Mouse (Mus musculus): ENCODE measurements around the gene Rdh19.

- TF ChIP-seq CTCF (IDR thresholded peaks at IDR 0.05 in 2 of 3, conservative IDR thresholded peaks at IDR 0.05 in 1 of 3; ENCODE audit: control insufficient read depth in 1 of 3, insufficient read depth in 1 of 3, low read depth in 2 of 3, low read length in 3 of 3, poor library complexity in 1 of 3, severe bottlenecking in 1 of 3) (no peak), NRF1 (IDR thresholded peaks at IDR 0.05; ENCODE audit: insufficient read depth, low read depth, low read length, poor library complexity, severe bottlenecking) (no peak), CHD1 (IDR thresholded peaks at IDR 0.05; ENCODE audit: low read depth, low read length) (no peak), ZKSCAN1 (IDR thresholded peaks at IDR 0.05; ENCODE audit: low read depth, low read length) (no peak)
Observed at GRCm38 (mm10) chr10:127802236-127802635, 47.5 kb upstream of the Rdh19 start.

Measured in MEL (cell line).